Comparison of ENCODE assay signal across 14 mouse cellular contexts in the genomic region with DNA sequence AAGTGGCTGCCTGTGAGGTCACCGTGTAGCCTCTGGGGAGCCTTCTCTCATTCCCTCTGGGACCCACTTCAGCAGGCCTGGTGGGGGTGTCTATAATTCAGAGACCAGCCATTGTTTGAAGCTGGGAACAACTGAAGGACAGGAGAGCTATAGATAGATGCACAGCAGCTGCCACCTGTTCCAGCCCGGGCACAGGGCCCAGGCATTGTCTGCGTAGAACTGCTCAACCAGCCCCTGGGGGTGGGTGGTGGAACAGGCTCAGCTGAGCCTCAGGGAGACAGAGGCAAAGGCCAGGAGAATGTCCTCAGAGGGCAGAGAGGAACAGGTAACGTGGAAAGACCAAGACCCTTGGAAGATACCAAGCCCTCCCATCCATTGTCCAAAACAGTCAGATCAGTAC. TPM values are rescaled to one million over a fixed set of nuclear protein-coding genes. Genes with fewer than 3 reads are reported as not detected.
DNase-seq lines count a peak whose midpoint lies in the region; ATAC-seq and TF ChIP-seq lines count a peak whose summit lies in the region.
"Had no signal": no experiment of that assay in that cellular context is flagged by ENCODE, and none has a peak within 500 bp of the region (broad histone marks: within the 10 kb centered on the region; RNA-seq: fewer than 3 reads in every experiment).

No protein-coding gene starts in this region.

- H3K27me3 ChIP-seq in liver, embryonic 14.5 days (ENCODE audit: control insufficient read depth, insufficient read depth, low read length) = no peaks in the 10 kb centered on the region
- H3K27me3 ChIP-seq: forebrain, embryonic 13.5 days; neural tube, embryonic 13.5 days had no signal

- no peak for ATAC-seq in liver, embryonic 14.5 days (ENCODE audit: insufficient read depth)
- ATAC-seq: forebrain, embryonic 13.5 days; hindbrain, embryonic 16.5 days; lung, postnatal 0 days had no signal

- H3K4me3 ChIP-seq in liver, embryonic 14.5 days (ENCODE audit: insufficient read depth in 1 of 2, low read depth in 2 of 2, low read length in 2 of 2) = no peak overlapping the region
- H3K4me3 ChIP-seq: forebrain, embryonic 13.5 days; neural tube, embryonic 13.5 days had no signal

- intact Hi-C loops in heart, postnatal 36 days (cut with DNase I) = no loop called here
- intact Hi-C loops in heart, postnatal 10 days (cut with DNase I) = no loop called here

- H3K4me1 ChIP-seq in liver, embryonic 14.5 days (replicated peaks; ENCODE audit: control insufficient read depth in 2 of 2, insufficient read depth in 2 of 2, low read length in 1 of 2) = peaks cover 46 to 54% of the 10 kb centered on the region in 2 experiments
- H3K4me1 ChIP-seq: forebrain, embryonic 13.5 days; neural tube, embryonic 13.5 days had no signal

- TF ChIP-seq CTCF in liver, embryonic 14.5 days (IDR thresholded peaks at IDR 0.05; ENCODE audit: low read depth) = 0 out of 2 replicates have a peak, but pooled peaks have one; percentile 19

- H3K4me2 ChIP-seq in liver, embryonic 14.5 days (ENCODE audit: low read depth) = no peak overlapping the region
- H3K4me2 ChIP-seq: forebrain, embryonic 13.5 days; neural tube, embryonic 13.5 days had no signal

- peak; percentile 72 to 77 for DNase-seq in heart, adult 18-20 months
- DNase-seq in heart, postnatal 36 days = no peak
- peak; percentile 81 for DNase-seq in cerebellum, adult 9-10 months
- peak; percentile 69 to 82 for DNase-seq in heart, postnatal 10 days
- no peak for DNase-seq in liver, embryonic 14.5 days (ENCODE audit: low read depth in 3 of 3, low spot score in 3 of 3)
- DNase-seq in lung, postnatal 10 days = no peak
- DNase-seq in embryo, embryonic 11 days = no peak
- DNase-seq in kidney, adult 18-20 months = no peak
- DNase-seq: right cerebral cortex, postnatal 4 days; thymus, adult 18-20 months had no signal

- H3K9ac ChIP-seq in liver, embryonic 14.5 days (replicated peaks) = peak overlapping the region; percentile 45; the same call in 1 of the 2 replicates
- H3K9ac ChIP-seq: forebrain, embryonic 13.5 days; neural tube, embryonic 13.5 days had no signal

- peak overlapping the region; percentile 97 for H3K27ac ChIP-seq in liver, embryonic 14.5 days
- H3K27ac ChIP-seq: forebrain, embryonic 13.5 days; neural tube, embryonic 13.5 days had no signal

- H3K36me3 ChIP-seq in liver, embryonic 14.5 days (replicated peaks; ENCODE audit: control insufficient read depth, insufficient read depth, low read depth) = no peaks in the 10 kb centered on the region
- H3K36me3 ChIP-seq: neural tube, embryonic 13.5 days had no signal

- WGBS in liver, embryonic 14.5 days (ENCODE audit: insufficient replicate concordance) = 83% methylated on average over 4 of the region's 4 CpGs

- no peak for TF ChIP-seq EP300 in liver, embryonic 14.5 days (IDR thresholded peaks at IDR 0.05; ENCODE audit: low read depth)

- no peaks in the 10 kb centered on the region for H3K9me3 ChIP-seq in liver, embryonic 14.5 days (ENCODE audit: control insufficient read depth, low read length)
- H3K9me3 ChIP-seq: forebrain, embryonic 13.5 days; neural tube, embryonic 13.5 days had no signal

RNA-seq across cellular contexts. Expression of a gene that starts 4.7 kb away (rescaled TPM):
- 10 to 100 TPM; 23.0 to 30.1 TPM for total RNA-seq in heart, adult 18-20 months (2021)
- 10 to 100 TPM; 25.3 to 30.2 TPM for total RNA-seq in heart, postnatal 36 days (2021)
- 10 to 100 TPM; 47.8 to 56.4 TPM for total RNA-seq in heart, postnatal 10 days (2021)
- polyA plus RNA-seq in liver, embryonic 14.5 days (2012; rRNA removed) = 1.7 and 3.0 TPM in 2 replicates
- 1.5 and 1.6 TPM in 2 replicates for polyA plus RNA-seq in liver, embryonic 14.5 days (2014; fragmentation: Nextera tagmentation; extraction: Ambion mirVana)

RNA-seq across cellular contexts. Expression of a gene that starts 13.8 kb away (rescaled TPM):
- 10 to 100 TPM; 14.4 to 15.6 TPM for total RNA-seq in heart, adult 18-20 months (2021)
- total RNA-seq in heart, postnatal 36 days (2021) = 10 to 100 TPM; 14.8 to 16.9 TPM
- 10 to 100 TPM; 14.1 to 17.7 TPM for total RNA-seq in heart, postnatal 10 days (2021)
- 34.2 and 37.9 TPM in 2 replicates for polyA plus RNA-seq in liver, embryonic 14.5 days (2012; rRNA removed)
- 64.6 and 69.5 TPM in 2 replicates for polyA plus RNA-seq in liver, embryonic 14.5 days (2014; fragmentation: Nextera tagmentation; extraction: Ambion mirVana)

Comparison
In these comparisons a context has a peak if more than half of its experiments do, and no peak if none do; other contexts are left out.
1. DNase-seq: peak in heart, adult 18-20 months (2 of 2), cerebellum, adult 9-10 months (single experiment) and heart, postnatal 10 days (2 of 2); none in heart, postnatal 36 days (0 of 2), liver, embryonic 14.5 days (0 of 3), lung, postnatal 10 days (single experiment), embryo, embryonic 11 days (single experiment) and kidney, adult 18-20 months (single experiment).